Mouse (Mus musculus) megakaryocyte progenitor cell, adult 5-6 weeks (primary cell): ENCODE measurements around the gene Nodal. TPM values are rescaled to one million over a fixed set of nuclear protein-coding genes. Genes with fewer than 3 reads are reported as not detected.

Source experiments
- ATAC-seq: replicated peaks from 2 replicates; pipeline ENCODE4 v1.8.0; 2016; ENCODE audit warnings: mild to moderate bottlenecking, moderate TSS enrichment, inconsistent platforms; ENCODE audit not compliant: poor library complexity
- total RNA-seq, 2 experiments: library from RNA; stranded (forward) in 1 of 2; stranded (reverse) in 1 of 2; fragments of 157-497, 149-512 nt in 1 of 2; fragments of 200-1000 nt in 1 of 2; gene quantifications; 2 replicates each; pipeline versions ENCODE4 v1.2.3 to v1.2.4; 2015 to 2017

The Nodal gene
- total RNA-seq, 2 experiments from 2014 or later = not detected

GRCm38 (mm10) chr10:61394476-61395136 lies 23.2 kb upstream of the Nodal start:
- ATAC-seq = peak; percentile 65

- ATAC-seq = no peak
These were observed 19.6 kb upstream of the Nodal start for GRCm38 (mm10) chr10:61398125-61398524.

GRCm38 (mm10) chr10:61399156-61399734 lies 18.5 kb upstream of the Nodal start:
- ATAC-seq = peak; percentile 96

- no peak for ATAC-seq
These were observed 17.4 kb upstream of the Nodal start for GRCm38 (mm10) chr10:61400407-61400806.

GRCm38 (mm10) chr10:61402480-61402879 lies 15.3 kb upstream of the Nodal start:
- ATAC-seq = peak; percentile 42; the same call in 1 of the 2 replicates

- no peak for ATAC-seq
These were observed 14.9 kb upstream of the Nodal start for GRCm38 (mm10) chr10:61402911-61403310.

GRCm38 (mm10) chr10:61405958-61406357 lies 11.8 kb upstream of the Nodal start:
- no peak for ATAC-seq

- ATAC-seq = no peak
These were observed 8.0 kb upstream of the Nodal start for GRCm38 (mm10) chr10:61409776-61410175.

- ATAC-seq = no peak
These were observed 7.6 kb upstream of the Nodal start for GRCm38 (mm10) chr10:61410193-61410592.

- ATAC-seq = peak; percentile 97
These were observed 4.7 kb upstream of the Nodal start for GRCm38 (mm10) chr10:61412910-61413625.

GRCm38 (mm10) chr10:61415240-61415639 lies 2.5 kb upstream of the Nodal start:
- no peak for ATAC-seq

- ATAC-seq = no peak
These were observed 1.9 kb upstream of the Nodal start for GRCm38 (mm10) chr10:61415890-61416289.

GRCm38 (mm10) chr10:61416561-61416960 lies 1.2 kb upstream of the Nodal start:
- no peak for ATAC-seq

- no peak for ATAC-seq
These were observed 726 bp upstream of the Nodal start for GRCm38 (mm10) chr10:61417046-61417445.

- no peak for ATAC-seq
These were observed 544 bp downstream of the Nodal start for GRCm38 (mm10) chr10:61418131-61418900.

- no peak for ATAC-seq
These were observed 1.4 kb downstream of the Nodal start for GRCm38 (mm10) chr10:61419146-61419545.

GRCm38 (mm10) chr10:61420011-61420410 lies 2.2 kb downstream of the Nodal start:
- ATAC-seq = no peak

GRCm38 (mm10) chr10:61422861-61423260 lies 5.1 kb downstream of the Nodal start:
- no peak; the same call in 1 of the 2 replicates for ATAC-seq

- ATAC-seq = peak; percentile 43
These were observed 5.5 kb downstream of the Nodal start for GRCm38 (mm10) chr10:61423289-61423688.

GRCm38 (mm10) chr10:61424500-61424899 lies 6.7 kb downstream of the Nodal start:
- no peak; the same call in 1 of the 2 replicates for ATAC-seq

- no peak for ATAC-seq
These were observed 7.3 kb downstream of the Nodal start for GRCm38 (mm10) chr10:61425047-61425446.
